In genomic region chr9:95472926-95473325, GRCm38 (mm10) we compare ENCODE assay signal across 8 mouse cellular contexts. TPM values are rescaled to one million over a fixed set of nuclear protein-coding genes. Genes with fewer than 3 reads are reported as not detected.
DNase-seq lines count a peak whose midpoint lies in the region; ATAC-seq and TF ChIP-seq lines count a peak whose summit lies in the region.

No protein-coding gene starts in this region.

- no peak overlapping the region for H3K9ac ChIP-seq in liver, adult 2 months (ENCODE audit: low read depth, low read length)
- H3K9ac ChIP-seq in liver, embryonic 12.5 days: no peak overlapping the region

- peak; percentile 39; the same call in 1 of the 2 replicates for TF ChIP-seq CTCF in cerebellum, adult 2 months (IDR thresholded peaks at IDR 0.05; ENCODE audit: borderline replicate concordance, insufficient read depth, low read depth, low read length)
- peak; percentile 55 for TF ChIP-seq CTCF in liver, adult 2 months (IDR thresholded peaks at IDR 0.05; ENCODE audit: low read depth, low read length)
- TF ChIP-seq CTCF in brain, embryonic 14.5 days (IDR thresholded peaks at IDR 0.05; ENCODE audit: borderline replicate concordance, extremely low read depth, insufficient read depth, insufficient read length): 0 out of 2 replicates have a peak, but pooled peaks have one; percentile 18

- H3K27ac ChIP-seq in cerebellum, adult 2 months (ENCODE audit: insufficient read depth, low read length): no peak overlapping the region
- no peak overlapping the region for H3K27ac ChIP-seq in liver, adult 2 months (replicated peaks; ENCODE audit: insufficient read depth, low read depth, low read length)
- H3K27ac ChIP-seq in liver, embryonic 12.5 days: no peak overlapping the region

- H3K36me3 ChIP-seq in liver, adult 2 months (ENCODE audit: control insufficient read depth, insufficient read depth, low read length): peaks cover 51% of the 10 kb centered on the region
- peaks cover 88% of the 10 kb centered on the region for H3K36me3 ChIP-seq in liver, embryonic 12.5 days

- H3K4me1 ChIP-seq in cerebellum, adult 2 months (ENCODE audit: control insufficient read depth, insufficient read depth, low read length): no peaks in the 10 kb centered on the region
- peaks cover 4% of the 10 kb centered on the region; the same call in 1 of the 2 replicates for H3K4me1 ChIP-seq in liver, adult 2 months (ENCODE audit: control insufficient read depth, insufficient read depth, low read length)
- H3K4me1 ChIP-seq in liver, embryonic 12.5 days: no peaks in the 10 kb centered on the region

- no peak overlapping the region for H3K4me3 ChIP-seq in cerebellum, adult 2 months (replicated peaks; ENCODE audit: insufficient read depth, low read depth, low read length)
- no peak overlapping the region for H3K4me3 ChIP-seq in liver, adult 2 months (ENCODE audit: insufficient read depth, low read depth, low read length)
- no peak overlapping the region for H3K4me3 ChIP-seq in liver, embryonic 12.5 days

- ATAC-seq in liver, embryonic 12.5 days: no peak

- peak in 1 of 2 experiments; percentile 24 for DNase-seq in cerebellum, adult 2 months
- no peak for DNase-seq in cerebellum, adult 9-11 months
- DNase-seq in liver, adult 2 months (ENCODE audit: extremely low read depth, low read depth, low spot score): peak; percentile 56
- DNase-seq in brain, embryonic 14.5 days (ENCODE audit: low read depth): peak; percentile 79
- peak; percentile 46 for DNase-seq in lung, postnatal 36 days
- DNase-seq in right cerebral cortex, postnatal 4 days: no peak
- no peak for DNase-seq in urinary bladder, adult 2 months (ENCODE audit: low spot score)

- no peak overlapping the region for H3K4me2 ChIP-seq in liver, embryonic 12.5 days

- no peaks in the 10 kb centered on the region for H3K27me3 ChIP-seq in cerebellum, adult 2 months (ENCODE audit: control insufficient read depth, insufficient read depth, low read length)
- H3K27me3 ChIP-seq in liver, adult 2 months (ENCODE audit: control insufficient read depth, insufficient read depth, low read length): no peaks in the 10 kb centered on the region
- no peaks in the 10 kb centered on the region for H3K27me3 ChIP-seq in liver, embryonic 12.5 days (replicated peaks)

- TF ChIP-seq POLR2A in cerebellum, adult 2 months (IDR thresholded peaks at IDR 0.05; ENCODE audit: borderline replicate concordance, insufficient read depth, low read length): no peak
- no peak for TF ChIP-seq POLR2A in liver, adult 2 months (IDR thresholded peaks at IDR 0.05; ENCODE audit: extremely low read depth, insufficient read depth, low read length)
- TF ChIP-seq POLR2A in brain, embryonic 14.5 days (IDR thresholded peaks at IDR 0.05; ENCODE audit: borderline replicate concordance, extremely low read depth, insufficient read depth, insufficient read length, poor library complexity, severe bottlenecking): no peak

- H3K79me2 ChIP-seq in liver, adult 2 months (ENCODE audit: control insufficient read depth, insufficient read depth, low read length): no peaks in the 10 kb centered on the region; the same call in 1 of the 2 replicates

- 90% methylated on average over 1 of the region's 1 CpGs for WGBS in cerebellum, adult 2 months
- 90% methylated on average over 1 of the region's 1 CpGs for WGBS in liver, adult 2 months
- 91% methylated on average over 1 of the region's 1 CpGs for WGBS in liver, embryonic 12.5 days (ENCODE audit: insufficient replicate concordance)

- H3K9me3 ChIP-seq in liver, embryonic 12.5 days (replicated peaks): no peaks in the 10 kb centered on the region

RNA-seq across cellular contexts. Expression of gene U2surp, which starts 38.9 kb away (rescaled TPM):
- polyA plus RNA-seq in cerebellum, adult 2 months (2012; rRNA removed): 28.4 and 30.8 TPM in 2 replicates
- 18.1 and 21.8 TPM in 2 replicates for total RNA-seq in liver, adult 2 months (2014; rRNA removed)
- polyA plus RNA-seq in liver, adult 2 months (2012; rRNA removed): 1.5 and 1.7 TPM in 2 replicates
- 95.2 and 98.9 TPM in 2 replicates for polyA plus RNA-seq in liver, embryonic 12.5 days (2016; fragmentation: Nextera tagmentation; extraction: Ambion mirVana)
- 28.0 and 35.1 TPM in 2 replicates for polyA plus RNA-seq in brain, embryonic 14.5 days (2012; rRNA removed)
- polyA plus RNA-seq in urinary bladder, adult 2 months (2012; rRNA removed): 19.4 and 22.9 TPM in 2 replicates

Comparison
In these comparisons a context has a peak if more than half of its experiments do, and no peak if none do; other contexts are left out.
1. DNase-seq: peak in liver, adult 2 months (single experiment), brain, embryonic 14.5 days (single experiment) and lung, postnatal 36 days (single experiment); none in cerebellum, adult 9-11 months (single experiment), right cerebral cortex, postnatal 4 days (single experiment) and urinary bladder, adult 2 months (single experiment).
2. Peak in every context shown above with its lines, with median percentiles within 50 percentile points of each other: CTCF ChIP-seq.